Mouse (Mus musculus) CH12.LX (cell line): ENCODE results near the gene Ppm1j.
"Not testable (repeated sequence)": the region's sequence is repeated elsewhere in the genome, so short reads cannot be mapped to it uniquely, and the experiment has no call there.

Experiments used
- BHLHE40 ChIP-seq: IDR thresholded peaks from 2 replicates; pipeline ENCODE4 v1.6.1; 2011; ENCODE audit warnings: mild to moderate bottlenecking, low read depth, low read length, improper control_type of control experiment
- CHD1 ChIP-seq: IDR thresholded peaks from 2 replicates; pipeline ENCODE4 v1.6.1; 2012; ENCODE audit warnings: low read depth, low read length, improper control_type of control experiment, inconsistent platforms
- CTCF ChIP-seq, 2 experiments: IDR thresholded peaks in 1 of 2; conservative IDR thresholded peaks in 1 of 2; 2 replicates each; pipeline ENCODE4 v1.5.1; 2011 to 2012; ENCODE audit warnings: low read depth in 2 of 2, low read length in 2 of 2, improper control_type of control experiment in 1 of 2, inconsistent platforms in 1 of 2, mild to moderate bottlenecking in 1 of 2, moderate library complexity in 1 of 2
- ELF1 ChIP-seq: IDR thresholded peaks from 2 replicates; pipeline ENCODE4 v1.6.1; 2014; ENCODE audit warnings: low read depth, mild to moderate bottlenecking, inconsistent platforms, low read length, improper control_type of control experiment
- HCFC1 ChIP-seq: IDR thresholded peaks from 2 replicates; pipeline ENCODE4 v1.6.1; 2012; ENCODE audit warnings: low read depth, mild to moderate bottlenecking, inconsistent platforms, low read length, improper control_type of control experiment
- MEF2A ChIP-seq: IDR thresholded peaks from 2 replicates; pipeline ENCODE4 v1.6.1; 2014; ENCODE audit warnings: low read depth, mild to moderate bottlenecking, inconsistent platforms, low read length, improper control_type of control experiment, borderline replicate concordance
- NELFE ChIP-seq: IDR thresholded peaks from 2 replicates; pipeline ENCODE4 v1.6.1; 2011; ENCODE audit warnings: low read depth, low read length, improper control_type of control experiment
- POLR2A ChIP-seq: IDR thresholded peaks from 2 replicates; pipeline ENCODE4 v1.6.1; 2011; ENCODE audit warnings: low read depth, mild to moderate bottlenecking, improper control_type of control experiment, low read length
- ZC3H11A ChIP-seq: IDR thresholded peaks from 2 replicates; pipeline ENCODE4 v1.6.1; 2012; ENCODE audit warnings: low read depth, mild to moderate bottlenecking, inconsistent platforms, low read length, improper control_type of control experiment
- ZKSCAN1 ChIP-seq: IDR thresholded peaks from 2 replicates; pipeline ENCODE4 v1.6.1; 2012; ENCODE audit warnings: low read depth, inconsistent platforms, low read length, improper control_type of control experiment, borderline replicate concordance

DNA sequence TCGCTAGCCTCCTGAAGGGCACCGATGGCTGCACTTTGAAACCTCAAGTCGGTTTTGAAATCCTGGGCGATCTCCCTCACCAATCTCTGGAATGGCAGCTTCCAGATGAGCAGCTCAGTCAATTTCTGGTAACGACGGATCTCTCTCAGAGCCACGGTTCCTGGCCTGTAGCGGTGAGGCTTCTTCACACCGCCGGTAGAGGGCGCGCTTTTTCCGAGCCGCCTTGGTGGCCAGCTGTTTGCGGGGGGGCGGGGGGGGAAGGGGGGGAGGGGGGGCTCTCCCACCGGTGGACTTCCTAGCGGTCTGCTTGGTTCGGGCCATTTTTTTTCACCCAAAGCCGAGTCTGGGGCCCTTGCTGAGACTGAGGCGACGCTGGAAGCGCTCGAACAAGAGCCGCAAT, 28.0 kb upstream of the Ppm1j start:
- TF ChIP-seq POLR2A; CTCF (conservative IDR thresholded peaks at IDR 0.05 in 1 of 2, IDR thresholded peaks at IDR 0.05 in 1 of 2; ENCODE audit: low read depth in 2 of 2, low read length in 2 of 2); ZC3H11A; ELF1; HCFC1; NELFE; ZKSCAN1; MEF2A; BHLHE40; CHD1: not testable (repeated sequence)
